Mouse (Mus musculus): ENCODE results near the gene March11.

March11 gene

DNA sequence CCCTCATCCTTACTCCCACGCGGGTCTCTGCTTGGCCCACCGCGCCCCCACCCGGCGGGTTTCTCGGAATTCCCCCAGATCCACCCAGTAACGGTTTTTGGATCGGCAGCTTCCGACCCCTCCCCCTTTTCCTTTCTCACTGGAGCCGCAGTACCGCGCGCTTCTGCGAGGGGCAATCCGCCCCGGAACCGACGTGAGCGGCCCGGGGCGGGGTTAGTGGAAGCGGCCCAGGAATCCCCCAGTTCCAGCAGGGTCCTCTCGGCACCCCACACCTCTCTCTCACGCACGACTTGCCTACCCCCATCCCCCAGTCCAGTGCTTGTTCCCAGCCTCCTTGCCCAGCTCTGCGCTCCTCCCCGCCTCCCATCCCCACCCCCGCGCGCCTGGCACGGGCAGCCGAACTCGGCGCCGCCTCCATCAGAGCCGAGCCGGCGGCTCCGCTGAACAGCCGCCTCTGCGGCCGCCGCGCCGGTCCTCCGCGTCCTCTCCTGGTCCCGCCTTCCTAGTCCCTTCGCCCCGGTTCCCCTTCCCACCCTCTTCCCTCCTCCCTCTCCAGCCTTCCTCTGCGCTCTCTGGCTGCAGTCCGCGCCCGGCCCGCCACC, at the start of gene March11:
March11 (plus strand) TSS at position 420 of the 602 bp plus-strand sequence.
- DNase-seq (ENCODE audit: low spot score): no peak

DNA sequence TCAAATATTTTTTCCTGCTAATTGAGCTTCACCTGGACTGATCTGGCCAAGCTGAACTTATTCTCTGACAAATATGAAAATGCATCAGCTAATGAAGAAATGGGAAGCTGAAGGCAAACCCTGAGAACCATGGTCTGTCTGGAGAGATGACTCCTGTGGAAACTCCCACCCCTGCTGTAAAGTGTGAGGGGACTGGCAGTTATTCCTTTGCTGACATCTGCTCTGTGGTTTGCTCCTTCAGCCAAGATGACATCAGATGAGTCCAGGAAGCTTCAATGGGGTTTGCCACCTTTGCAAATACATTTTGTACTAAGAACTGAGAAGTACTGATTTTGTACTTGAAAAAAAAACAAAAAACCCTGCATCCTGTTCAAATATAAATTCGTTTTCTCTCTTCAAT, 46.5 kb upstream of the March11 start:
- DNase-seq (ENCODE audit: low spot score): no peak

DNA sequence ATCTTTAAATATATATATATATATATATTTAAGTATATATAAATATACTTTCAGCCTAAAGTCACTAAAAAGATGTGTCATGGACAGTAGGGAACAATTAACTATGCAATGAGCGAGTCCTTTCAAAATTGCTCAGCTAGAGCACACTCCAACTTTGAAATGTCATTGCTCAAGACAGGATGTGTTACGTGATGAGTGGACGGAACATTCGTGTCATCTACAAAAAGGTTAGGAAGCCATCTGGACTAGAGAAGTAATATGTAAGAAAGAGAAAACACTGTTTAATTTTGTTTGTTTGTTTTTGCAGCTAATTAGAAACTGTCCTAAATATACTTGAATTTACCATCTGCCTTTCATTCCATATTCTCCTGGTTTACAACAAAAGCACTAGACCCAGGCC, 39.3 kb upstream of the March11 start:
- DNase-seq (ENCODE audit: low spot score): no peak

DNA sequence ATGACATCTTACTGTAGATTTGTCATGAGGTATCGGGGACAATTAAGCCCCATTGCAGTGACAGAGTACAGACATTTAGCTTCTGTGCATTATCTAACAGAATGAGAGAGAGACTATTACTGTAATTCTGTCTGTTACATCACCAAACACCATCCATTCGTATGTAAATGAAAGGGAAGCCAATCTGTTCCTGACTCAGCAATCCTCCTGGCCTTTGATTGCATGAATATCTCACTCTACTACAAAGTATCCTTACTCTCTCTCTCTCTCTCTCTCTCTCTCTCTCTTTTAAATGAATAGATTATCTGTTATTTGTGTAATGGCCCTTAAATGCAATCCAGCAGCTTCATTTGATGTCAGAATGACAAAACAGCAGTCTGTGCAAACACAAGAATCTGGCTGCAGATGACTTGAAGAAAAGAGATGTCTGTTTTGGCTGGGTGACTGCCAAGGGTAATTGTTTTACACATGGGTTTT, 32.8 kb upstream of the March11 start:
- no peak for DNase-seq (ENCODE audit: low spot score)

DNA sequence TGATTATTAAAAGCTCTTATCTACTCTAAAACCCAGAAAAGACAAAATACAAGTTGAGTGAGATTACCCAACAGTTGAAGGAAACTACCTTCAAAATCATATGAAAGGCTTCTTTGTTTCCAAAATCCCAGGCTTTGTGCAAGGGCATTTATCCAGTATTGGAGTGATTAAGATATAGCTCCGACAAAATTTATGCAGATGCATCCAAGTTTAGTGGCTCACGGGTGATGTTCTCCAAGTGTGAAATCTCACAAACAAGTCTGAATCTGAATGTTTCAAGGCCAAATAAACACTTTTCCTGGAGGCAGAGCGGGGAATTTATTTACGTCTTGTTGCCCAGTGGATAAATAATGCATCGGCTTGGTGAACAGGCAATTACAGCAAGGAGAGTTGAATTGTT, 32.2 kb upstream of the March11 start:
- no peak for DNase-seq (ENCODE audit: low spot score)

DNA sequence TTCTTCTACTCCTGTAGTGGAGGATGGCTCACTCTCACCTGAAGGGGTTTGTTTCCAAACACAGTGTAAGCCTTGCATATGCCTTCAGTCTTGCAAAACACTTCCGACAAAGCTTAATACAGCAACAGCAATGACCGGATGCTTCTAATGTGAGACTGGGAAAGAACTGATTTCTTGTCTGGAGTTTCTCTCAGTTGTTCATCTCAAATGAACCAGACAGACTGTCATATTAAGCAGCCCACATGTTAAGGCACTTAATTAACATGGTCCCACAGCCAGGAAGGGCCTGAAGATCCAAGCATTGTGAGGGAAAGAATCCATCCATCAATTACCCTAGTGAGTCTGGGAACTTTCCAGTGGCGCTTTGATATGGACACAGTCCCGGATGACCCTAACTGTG, 17.0 kb upstream of the March11 start:
- DNase-seq (ENCODE audit: low spot score): no peak

DNA sequence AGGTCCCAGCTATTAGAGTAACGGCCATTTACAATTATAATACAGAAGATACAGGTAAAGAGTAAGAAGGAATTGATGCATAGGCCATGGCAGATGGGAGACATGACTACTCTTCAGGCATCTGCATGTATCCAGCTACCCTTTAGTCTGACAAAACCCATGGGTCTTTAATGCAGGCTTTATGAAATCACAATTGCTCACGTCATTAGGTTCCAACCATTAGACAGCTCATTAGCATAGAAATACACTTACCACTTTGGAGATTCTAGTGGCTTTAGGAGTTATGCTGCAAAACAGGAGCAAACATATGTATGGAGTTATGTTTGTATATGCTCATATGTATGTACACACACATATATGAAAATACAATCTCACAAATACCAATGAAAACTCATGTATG, 16.0 kb upstream of the March11 start:
- DNase-seq (ENCODE audit: low spot score): no peak

DNA sequence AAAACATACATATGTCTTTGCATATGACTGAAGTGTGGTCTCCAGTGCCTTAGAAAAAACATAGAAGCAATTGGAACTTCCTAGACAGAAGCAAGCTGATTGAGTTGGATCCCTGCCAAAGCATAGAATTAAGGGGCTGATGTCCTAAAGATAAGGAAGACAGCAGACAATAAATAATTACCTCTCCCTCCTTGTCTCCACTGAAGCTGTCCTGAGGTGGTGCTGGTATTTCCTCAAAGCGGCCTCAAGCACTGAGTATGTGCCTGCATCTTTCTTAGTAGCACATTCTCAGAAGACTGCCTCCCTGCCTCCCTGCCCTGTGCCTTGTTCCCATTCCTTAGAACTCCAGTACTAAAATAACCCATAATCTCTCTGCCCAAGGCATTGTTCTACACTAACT, 15.6 kb upstream of the March11 start:
- DNase-seq (ENCODE audit: low spot score): no peak

DNA sequence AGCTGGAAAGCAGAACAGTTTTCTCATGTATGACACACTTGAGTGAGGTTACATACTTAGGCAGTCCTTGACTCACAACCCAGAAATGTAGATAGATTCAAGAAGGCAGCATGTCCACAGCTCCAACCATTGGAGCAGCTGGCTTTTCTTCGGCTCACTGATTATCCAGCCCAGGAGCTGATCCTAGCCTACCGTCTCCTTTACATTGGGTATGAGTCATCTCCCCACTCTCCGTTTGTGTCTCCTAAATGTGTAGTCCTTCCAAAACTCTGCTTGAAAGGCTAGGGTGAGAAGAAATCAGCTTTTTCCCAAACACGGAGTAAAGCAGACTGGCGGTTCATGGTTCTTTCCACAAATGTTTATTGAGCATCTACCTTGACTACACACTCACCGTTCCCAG, 10.2 kb upstream of the March11 start:
- no peak for DNase-seq (ENCODE audit: low spot score)

DNA sequence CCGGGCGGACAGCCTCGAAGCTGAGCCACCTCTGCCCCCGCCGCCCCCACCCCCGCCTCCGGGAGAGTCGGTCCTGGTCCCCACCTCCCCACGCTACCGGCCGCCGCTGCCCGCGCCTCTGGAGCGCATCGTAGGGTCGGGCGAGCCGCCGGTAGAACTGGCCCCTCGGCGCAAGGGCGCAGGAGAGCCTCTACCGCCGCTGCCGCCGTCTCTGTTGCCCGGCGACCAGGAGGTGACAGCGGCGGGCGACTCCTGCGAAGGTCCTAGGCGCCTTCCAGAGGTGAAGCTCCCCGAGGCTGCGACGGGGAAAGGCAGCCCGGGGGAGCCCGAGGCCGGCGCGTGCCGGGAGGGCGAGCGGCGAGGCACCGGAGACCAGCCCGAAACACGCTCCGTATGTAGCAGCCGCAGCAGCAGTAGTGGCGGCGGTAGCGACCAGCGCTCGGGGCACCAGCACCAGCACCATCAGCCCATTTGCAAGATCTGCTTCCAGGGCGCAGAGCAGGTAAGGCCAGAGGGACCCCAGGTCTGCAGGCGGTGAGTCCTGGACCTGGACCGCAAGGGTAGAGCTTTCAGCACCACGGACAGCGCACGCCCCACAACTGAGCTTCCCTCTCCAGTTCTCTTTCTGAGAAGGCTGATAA, 563 bp downstream of the March11 start:
- no peak for DNase-seq (ENCODE audit: low spot score)

DNA sequence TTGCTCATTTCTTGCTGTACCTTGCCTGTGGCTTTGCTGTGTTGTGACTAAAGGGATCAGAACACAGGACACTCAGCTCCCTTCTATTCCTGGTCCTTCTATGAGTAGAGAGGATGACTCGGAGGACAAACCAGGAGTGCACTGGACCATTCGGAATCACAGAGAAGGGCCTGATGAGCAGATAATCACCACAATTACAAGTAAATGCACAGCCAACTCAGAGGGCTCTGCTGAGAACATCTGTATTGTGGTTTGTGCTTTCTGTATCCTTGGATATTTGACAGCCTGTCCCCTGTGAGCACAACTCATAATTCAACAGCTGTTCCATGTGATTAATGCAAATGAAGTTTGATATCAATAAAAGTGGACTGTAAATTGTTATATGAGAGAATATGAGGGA, 11.0 kb downstream of the March11 start:
- no peak for DNase-seq (ENCODE audit: low spot score)

DNA sequence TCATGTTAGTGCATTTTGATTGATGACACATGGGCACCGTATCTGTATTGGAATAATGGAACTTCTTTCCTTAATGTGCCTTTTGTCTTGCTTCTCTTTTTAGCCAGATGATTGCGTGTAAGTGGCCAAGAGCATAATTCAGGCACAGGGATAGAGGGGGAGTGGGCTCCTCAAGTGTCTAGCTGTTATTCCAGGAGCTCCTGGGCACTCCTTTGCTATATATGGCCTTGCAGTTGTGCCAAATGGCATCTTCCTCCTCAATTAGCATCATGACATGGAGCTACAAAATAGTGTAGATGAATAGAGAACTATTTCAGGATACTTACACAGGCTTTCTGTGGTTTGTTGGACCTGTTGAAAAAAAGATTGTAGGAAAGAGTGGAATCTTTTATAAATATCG, 11.6 kb downstream of the March11 start:
- no peak for DNase-seq (ENCODE audit: low spot score)

DNA sequence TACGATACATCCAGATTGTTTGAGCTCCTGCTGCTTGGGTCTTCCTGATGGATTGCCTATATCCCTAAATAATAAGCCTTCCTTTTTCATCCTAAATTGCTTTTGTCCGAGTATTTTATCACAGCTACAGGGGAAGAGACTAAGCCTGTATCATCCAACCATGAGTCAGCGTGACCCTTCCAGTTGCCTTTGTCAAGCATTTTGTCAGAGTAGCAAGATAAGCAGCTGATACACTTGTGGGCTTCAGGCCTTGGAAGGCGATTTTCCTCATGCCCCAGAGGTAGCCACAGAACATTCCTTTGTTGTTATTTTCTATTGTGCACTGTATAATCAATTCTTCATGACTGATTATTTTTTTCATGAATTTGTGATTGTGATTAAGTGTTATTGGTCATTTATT, 14.0 kb downstream of the March11 start:
- DNase-seq (ENCODE audit: low spot score): no peak

DNA sequence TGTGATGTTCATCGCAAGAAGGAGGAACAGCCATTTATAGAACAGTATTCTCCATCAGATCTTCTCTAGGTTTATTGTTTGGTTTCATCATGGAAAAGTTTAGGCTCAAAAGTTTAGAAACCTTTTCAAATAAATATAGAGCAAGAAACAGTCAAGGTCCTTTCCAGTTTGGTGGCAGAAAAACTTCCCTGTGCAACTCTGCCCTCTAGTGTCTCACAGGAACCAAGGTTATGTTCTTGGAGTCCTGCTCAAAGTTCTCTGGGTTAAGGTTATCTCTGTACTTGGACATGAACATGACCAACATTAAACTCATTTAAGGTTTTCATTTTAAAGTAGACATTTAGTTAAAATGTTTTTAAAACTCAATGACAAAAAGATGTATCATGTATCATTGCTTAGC, 18.3 kb downstream of the March11 start:
- no peak for DNase-seq (ENCODE audit: low spot score)

DNA sequence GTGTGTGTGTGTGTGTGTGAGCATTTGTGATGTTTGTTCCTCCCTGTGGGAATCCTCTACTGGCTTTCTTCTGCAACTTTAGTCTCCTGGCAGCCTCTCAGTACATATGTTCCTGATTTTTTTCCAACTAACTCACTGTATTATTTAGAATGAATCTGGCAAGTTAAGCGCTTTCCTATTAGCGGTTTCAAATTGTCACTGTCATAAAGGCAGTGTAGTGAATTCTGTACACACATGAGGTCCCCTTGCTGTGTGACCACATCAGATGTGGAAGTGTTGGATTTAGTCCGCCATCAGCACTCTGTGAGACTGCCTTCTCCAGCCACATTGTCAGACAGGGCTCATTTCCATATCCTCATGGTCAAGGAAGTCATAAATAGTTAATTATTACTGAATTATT, 26.9 kb downstream of the March11 start:
- no peak for DNase-seq (ENCODE audit: low spot score)

DNA sequence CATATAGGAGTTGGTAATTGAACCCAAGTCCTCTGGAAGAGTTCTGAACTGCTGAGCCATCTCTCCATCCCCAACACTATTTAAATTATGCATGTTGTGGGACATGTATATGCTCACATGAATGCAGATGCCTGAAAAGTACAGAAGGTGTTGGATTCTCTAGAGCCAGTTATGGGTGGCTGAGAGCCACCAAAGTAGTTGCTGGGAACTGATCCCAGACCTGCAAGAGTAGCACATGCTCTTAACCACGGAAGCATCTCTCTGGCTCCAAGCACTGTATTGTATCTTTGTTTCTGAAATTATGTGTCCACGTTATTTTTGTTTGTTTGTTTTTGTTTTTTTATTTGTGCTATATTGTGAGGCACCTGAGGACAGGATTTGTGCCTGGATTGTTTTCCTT, 28.9 kb downstream of the March11 start:
- no peak for DNase-seq (ENCODE audit: low spot score)

DNA sequence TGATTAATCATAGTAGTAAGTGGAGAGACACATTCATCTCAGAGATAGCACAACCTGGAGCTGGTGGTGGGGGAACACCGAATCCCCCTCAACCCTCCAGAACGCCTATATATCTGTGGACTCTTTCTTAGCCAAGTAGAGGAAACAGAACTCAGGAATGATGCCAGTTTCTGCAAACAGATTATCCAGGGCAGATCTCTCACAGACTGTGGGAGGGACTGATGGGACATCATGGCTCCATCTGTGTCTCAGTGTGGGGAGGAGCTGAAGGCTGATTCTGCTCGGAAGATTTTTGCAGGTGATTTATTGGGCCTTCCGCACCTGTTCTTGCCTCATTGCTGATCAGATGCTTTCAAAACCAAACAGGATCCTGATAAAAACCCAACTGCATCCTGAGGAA, 29.5 kb downstream of the March11 start:
- DNase-seq (ENCODE audit: low spot score): no peak

DNA sequence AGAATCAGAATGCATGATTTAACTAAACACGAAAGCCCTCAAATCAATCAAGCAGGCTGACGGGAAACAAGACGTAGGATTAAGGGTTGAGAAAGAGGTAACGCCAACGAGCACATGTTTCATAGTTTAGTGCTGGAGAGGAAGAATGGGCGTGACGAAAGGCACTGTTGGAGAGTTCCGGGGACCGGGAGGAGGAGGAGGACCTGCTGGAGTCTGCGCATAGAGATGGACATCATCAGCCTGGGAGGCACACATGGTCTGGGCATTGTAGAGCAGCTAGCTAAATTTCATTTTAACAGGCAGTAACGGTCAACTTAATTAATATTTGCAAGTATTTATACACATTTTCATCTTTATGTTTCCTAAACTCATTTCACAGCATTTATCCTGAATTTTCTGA, 31.6 kb downstream of the March11 start:
- no peak for DNase-seq (ENCODE audit: low spot score)

DNA sequence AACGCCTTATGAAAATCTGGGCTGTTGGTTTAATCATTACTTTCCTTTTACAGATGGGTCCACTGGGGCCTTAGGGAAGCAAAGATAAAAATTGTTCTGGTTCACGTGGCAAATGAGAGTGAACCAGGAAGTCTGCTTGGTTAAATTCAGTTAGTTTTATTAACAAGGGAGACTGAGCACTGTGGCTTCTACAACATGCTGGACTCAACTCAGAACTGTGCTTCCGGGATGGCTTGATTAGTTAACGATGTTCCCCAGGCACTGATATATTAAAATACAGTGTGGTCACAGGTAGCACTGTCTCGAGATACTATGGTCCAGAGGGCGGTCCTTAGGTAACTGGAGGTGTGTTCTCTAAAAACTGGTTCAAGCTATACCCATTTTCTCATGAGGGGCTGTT, 32.1 kb downstream of the March11 start:
- DNase-seq (ENCODE audit: low spot score): no peak

DNA sequence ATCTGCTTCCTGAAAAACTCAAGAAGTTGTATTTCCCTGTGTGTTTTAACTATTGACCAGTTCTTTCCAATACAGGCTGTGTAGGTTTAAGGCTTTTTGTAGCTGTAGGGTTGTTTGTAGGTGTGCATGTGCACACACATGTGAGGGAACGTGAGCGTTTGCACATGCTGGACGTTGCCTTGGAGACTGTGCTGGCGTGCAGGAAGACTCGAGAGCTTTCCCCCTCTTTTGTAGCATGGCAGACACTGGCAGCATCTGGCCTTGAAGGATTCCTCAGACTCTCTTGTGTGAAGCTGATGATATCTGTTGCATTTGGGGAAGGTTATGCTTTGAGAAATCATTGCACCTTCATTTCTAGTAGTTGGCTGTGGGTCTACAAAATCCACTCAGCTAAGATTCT, 35.5 kb downstream of the March11 start:
- DNase-seq (ENCODE audit: low spot score): no peak

DNA sequence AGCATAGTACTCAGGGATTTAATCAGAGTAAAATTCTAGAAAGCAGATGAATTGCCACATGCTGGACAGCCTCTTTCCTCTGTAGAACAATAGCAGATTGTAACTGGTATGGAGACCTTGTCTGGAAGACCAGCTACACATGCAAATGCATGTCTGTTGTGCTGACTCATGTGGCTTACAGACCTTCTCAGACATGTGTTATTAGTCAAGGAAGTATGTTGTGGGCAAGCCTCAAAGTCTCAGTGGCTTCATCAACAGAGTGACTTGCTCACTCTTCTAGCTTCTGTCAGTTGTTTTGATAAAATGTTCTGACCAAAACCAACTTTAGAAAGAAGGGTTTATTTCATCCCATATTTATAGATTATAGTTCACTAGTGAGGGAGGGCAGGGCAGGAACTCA, 44.8 kb downstream of the March11 start:
- no peak for DNase-seq (ENCODE audit: low spot score)

DNA sequence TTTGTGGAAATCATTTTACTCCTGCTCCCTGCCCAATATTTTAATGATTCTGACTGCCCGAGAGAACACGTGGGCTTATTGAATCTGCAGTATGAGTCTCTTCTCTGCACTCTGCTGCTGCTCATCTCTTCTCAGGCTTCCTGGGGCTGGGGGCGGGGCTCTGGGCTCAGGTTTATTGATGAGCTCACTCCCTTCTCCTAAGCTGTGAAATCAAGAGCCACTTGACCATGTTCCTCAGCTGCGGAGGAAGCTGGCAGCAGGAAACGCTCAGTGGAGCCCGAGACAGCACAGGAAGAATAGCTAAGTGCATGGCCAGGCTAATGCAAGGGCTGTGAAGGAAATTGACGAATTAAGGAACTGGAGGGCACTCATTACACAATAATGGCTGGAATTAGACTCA, 56.5 kb downstream of the March11 start:
- no peak for DNase-seq (ENCODE audit: low spot score)

DNA sequence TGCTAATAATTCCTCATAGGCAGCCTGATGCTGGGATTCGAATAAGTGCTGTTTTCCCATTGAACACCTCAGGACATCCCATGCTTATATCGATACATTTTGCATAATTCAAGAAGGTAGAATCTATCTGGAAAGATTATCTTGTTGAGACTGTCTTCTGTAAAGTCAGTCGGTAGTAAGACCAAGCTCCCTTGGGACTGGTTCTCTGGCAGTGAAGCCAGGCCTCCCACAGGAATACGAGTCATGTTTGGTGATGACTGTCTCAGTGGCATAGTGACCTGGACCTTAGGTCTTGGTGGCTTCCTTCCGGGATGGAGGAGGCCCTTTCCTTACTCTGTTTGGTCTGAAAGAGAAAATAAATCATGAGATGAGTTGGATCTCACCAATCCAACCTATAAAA, 57.7 kb downstream of the March11 start:
- no peak for DNase-seq (ENCODE audit: low spot score)

DNA sequence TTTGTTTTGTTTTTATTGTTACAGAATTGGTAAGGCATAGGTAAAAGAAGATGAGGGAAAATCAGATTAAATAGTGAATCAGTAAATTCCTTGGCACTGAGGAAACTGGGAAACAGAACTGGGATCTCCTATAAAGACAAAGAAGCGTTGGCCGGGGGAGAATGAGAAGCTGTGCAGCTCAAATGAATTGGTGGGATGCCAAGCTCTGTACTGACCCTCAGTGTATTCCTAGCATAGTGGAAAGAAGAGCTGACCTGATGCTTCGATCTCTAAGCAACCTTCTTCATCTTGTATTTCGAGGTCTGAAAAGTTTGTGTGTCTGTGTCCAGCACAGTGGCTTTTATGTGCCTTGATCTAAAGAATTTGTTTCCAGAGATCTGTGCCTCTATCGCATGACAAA, 64.9 kb downstream of the March11 start:
- no peak for DNase-seq (ENCODE audit: low spot score)
